Mouse (Mus musculus): ENCODE results near the gene Wdr75. TPM values are rescaled to one million over a fixed set of nuclear protein-coding genes. Genes with fewer than 3 reads are reported as not detected.

Wdr75 gene
- polyA plus RNA-seq, 1 experiment, result 25.2 TPM

- H3K79me2 ChIP-seq (ENCODE audit: control insufficient read depth, insufficient read depth), result no peaks in the 10 kb centered on the region
These were observed 24.9 kb upstream of the Wdr75 start for GRCm38 (mm10) chr1:45770051-45770450.

DNA sequence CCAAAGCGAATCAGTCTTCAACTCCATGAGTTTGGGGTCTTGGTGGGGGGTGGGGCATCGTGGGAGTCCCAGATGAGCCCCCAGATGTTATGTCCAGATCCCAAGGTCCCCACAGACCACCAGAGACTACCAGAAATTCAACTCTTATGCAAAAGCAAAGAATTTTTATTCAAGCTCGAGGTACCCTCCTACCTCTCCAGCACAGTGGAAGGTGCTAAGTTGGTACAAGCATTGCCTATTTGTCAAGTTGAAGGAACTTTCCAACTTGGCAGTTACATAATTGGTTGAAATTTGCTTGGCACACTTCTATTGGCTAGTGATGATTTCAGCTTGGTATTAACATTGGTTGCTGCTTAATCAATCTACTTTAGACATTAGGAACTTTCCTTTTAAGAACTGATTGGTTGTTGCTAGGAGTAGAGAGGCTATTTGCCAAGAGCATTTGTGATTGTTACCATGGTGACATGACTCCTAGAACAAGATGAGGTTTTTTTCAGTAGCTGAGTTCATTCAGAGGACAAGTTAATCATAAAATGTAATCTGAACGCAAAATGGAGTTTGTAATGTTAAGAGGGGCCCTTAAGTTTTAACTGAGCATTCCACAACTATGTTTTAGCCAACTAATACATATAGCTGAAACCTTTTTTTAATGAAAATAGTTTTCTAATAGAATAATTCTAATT, 14.2 kb upstream of the Wdr75 start:
- H3K27me3 ChIP-seq (ENCODE audit: control insufficient read depth, insufficient read depth, insufficient read length), result no peaks in the 10 kb centered on the region
- no peak overlapping the region for H3K4me2 ChIP-seq (ENCODE audit: low read depth)
- TF ChIP-seq MYOD1 (IDR thresholded peaks at IDR 0.05; ENCODE audit: control insufficient read depth in 1 of 3, insufficient read length in 2 of 3, low read depth in 2 of 3) (no peak), TCF3 (IDR thresholded peaks at IDR 0.05; ENCODE audit: insufficient read length, low read depth) (no peak), TCF12 (IDR thresholded peaks at IDR 0.05; ENCODE audit: insufficient read depth, poor library complexity, severe bottlenecking) (no peak), POLR2AphosphoS2 (IDR thresholded peaks at IDR 0.05; ENCODE audit: insufficient read length, low read depth) (no peak), CEBPB (IDR thresholded peaks at IDR 0.05; ENCODE audit: insufficient read depth, poor library complexity, severe bottlenecking) (no peak), USF1 (IDR thresholded peaks at IDR 0.05; ENCODE audit: low read depth) (no peak), MAX (IDR thresholded peaks at IDR 0.05; ENCODE audit: low read depth) (no peak), SRF (IDR thresholded peaks at IDR 0.05; ENCODE audit: control insufficient read depth, insufficient read length, low read depth) (no peak), REST (IDR thresholded peaks at IDR 0.05; ENCODE audit: insufficient read depth, insufficient read length) (no peak), POLR2A (IDR thresholded peaks at IDR 0.05; ENCODE audit: insufficient read length, low read depth) (no peak), MYOG (IDR thresholded peaks at IDR 0.05; ENCODE audit: control insufficient read depth in 1 of 3, insufficient read depth in 1 of 3, insufficient read length in 2 of 3, low read depth in 2 of 3) (no peak), E2F4 (IDR thresholded peaks at IDR 0.05; ENCODE audit: insufficient read depth) (no peak)
- H3K79me2 ChIP-seq (ENCODE audit: control insufficient read depth, insufficient read depth), result no peaks in the 10 kb centered on the region
- no peak overlapping the region for H3ac ChIP-seq (ENCODE audit: control insufficient read depth, insufficient read length)
- no peak overlapping the region for H3K4me3 ChIP-seq
- H3K36me3 ChIP-seq (ENCODE audit: control insufficient read depth, insufficient read depth), result no peaks in the 10 kb centered on the region

More at GRCm38 (mm10) chr1:45770051-45770450, 24.9 kb upstream of the Wdr75 start:
- Histone ChIP-seq H3K27me3 (ENCODE audit: control insufficient read depth, insufficient read depth, insufficient read length) (no peaks in the 10 kb centered on the region), H3K36me3 (ENCODE audit: control insufficient read depth, insufficient read depth) (no peaks in the 10 kb centered on the region), H3ac (ENCODE audit: control insufficient read depth, insufficient read length) (no peak overlapping the region), H3K4me2 (ENCODE audit: low read depth) (no peak overlapping the region), H3K4me3 (no peak overlapping the region)
- no peak for TF ChIP-seq MAX (IDR thresholded peaks at IDR 0.05; ENCODE audit: low read depth)
- no peak for TF ChIP-seq MYOD1 (IDR thresholded peaks at IDR 0.05; ENCODE audit: control insufficient read depth in 1 of 3, insufficient read length in 2 of 3, low read depth in 2 of 3)
- TF ChIP-seq CEBPB (IDR thresholded peaks at IDR 0.05; ENCODE audit: insufficient read depth, poor library complexity, severe bottlenecking), result no peak
- no peak for TF ChIP-seq E2F4 (IDR thresholded peaks at IDR 0.05; ENCODE audit: insufficient read depth)

DNA sequence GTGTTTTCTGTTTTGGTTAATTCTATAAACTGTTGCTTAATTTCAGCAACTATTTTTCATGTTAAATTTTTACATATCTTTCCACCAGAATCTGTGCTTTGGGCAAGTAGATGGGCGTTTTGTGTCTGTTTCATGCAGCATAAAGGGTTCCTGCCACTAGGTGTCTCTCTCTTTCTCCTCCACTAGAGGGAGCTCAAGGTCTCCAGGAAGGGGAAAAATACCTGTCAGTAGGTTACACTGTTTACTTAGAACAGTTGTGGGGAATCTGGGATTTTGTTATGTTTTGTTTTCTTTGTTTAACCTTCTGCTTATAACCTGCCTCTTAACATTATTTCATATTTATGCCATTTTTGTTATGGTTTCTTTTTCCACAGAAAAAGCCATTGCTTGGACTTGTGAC, 21.9 kb downstream of the Wdr75 start:
- no peak overlapping the region for H3ac ChIP-seq (ENCODE audit: control insufficient read depth, insufficient read length)
- no peaks in the 10 kb centered on the region for H3K79me2 ChIP-seq (ENCODE audit: control insufficient read depth, insufficient read depth)
- H3K4me3 ChIP-seq, result no peak overlapping the region
- H3K27me3 ChIP-seq (ENCODE audit: control insufficient read depth, insufficient read depth, insufficient read length), result no peaks in the 10 kb centered on the region
- peaks cover 81% of the 10 kb centered on the region for H3K36me3 ChIP-seq (ENCODE audit: control insufficient read depth, insufficient read depth)
- H3K4me2 ChIP-seq (ENCODE audit: low read depth), result no peak overlapping the region
- TF ChIP-seq POLR2A (IDR thresholded peaks at IDR 0.05; ENCODE audit: insufficient read length, low read depth) (no peak), POLR2AphosphoS2 (IDR thresholded peaks at IDR 0.05; ENCODE audit: insufficient read length, low read depth) (no peak), MAX (IDR thresholded peaks at IDR 0.05; ENCODE audit: low read depth) (no peak), MYOD1 (IDR thresholded peaks at IDR 0.05; ENCODE audit: control insufficient read depth in 1 of 3, insufficient read length in 2 of 3, low read depth in 2 of 3) (no peak), E2F4 (IDR thresholded peaks at IDR 0.05; ENCODE audit: insufficient read depth) (no peak), TCF3 (IDR thresholded peaks at IDR 0.05; ENCODE audit: insufficient read length, low read depth) (no peak), USF1 (IDR thresholded peaks at IDR 0.05; ENCODE audit: low read depth) (no peak), CEBPB (IDR thresholded peaks at IDR 0.05; ENCODE audit: insufficient read depth, poor library complexity, severe bottlenecking) (no peak), MYOG (IDR thresholded peaks at IDR 0.05; ENCODE audit: control insufficient read depth in 1 of 3, insufficient read depth in 1 of 3, insufficient read length in 2 of 3, low read depth in 2 of 3) (no peak), SRF (IDR thresholded peaks at IDR 0.05; ENCODE audit: control insufficient read depth, insufficient read length, low read depth) (no peak), REST (IDR thresholded peaks at IDR 0.05; ENCODE audit: insufficient read depth, insufficient read length) (no peak), TCF12 (IDR thresholded peaks at IDR 0.05; ENCODE audit: insufficient read depth, poor library complexity, severe bottlenecking) (no peak)

GRCm38 (mm10) chr1:45818564-45818963, 23.6 kb downstream of the Wdr75 start:
- H3K27me3 ChIP-seq (ENCODE audit: control insufficient read depth, insufficient read depth, insufficient read length), result no peaks in the 10 kb centered on the region

DNA sequence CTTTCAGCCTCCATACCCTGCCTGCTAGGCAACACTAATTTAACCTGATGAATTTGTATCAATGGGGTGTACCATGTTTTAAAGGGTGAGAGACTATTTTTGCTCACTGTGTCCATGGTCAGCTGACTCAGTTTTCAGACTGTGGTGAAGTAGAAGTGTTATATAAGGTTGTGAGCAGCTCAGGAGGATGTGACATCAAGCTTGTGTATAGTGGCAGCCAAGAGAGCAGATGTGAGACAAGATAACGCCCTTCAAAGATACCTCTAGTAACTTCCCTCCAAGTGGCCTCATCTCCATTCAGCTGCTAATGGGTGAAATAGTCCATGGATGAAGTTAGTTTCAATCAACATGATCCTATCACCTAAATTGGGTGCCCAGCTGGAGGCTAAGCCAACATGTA, 29.5 kb downstream of the Wdr75 start:
- H3K27me3 ChIP-seq (ENCODE audit: control insufficient read depth, insufficient read depth, insufficient read length), result no peaks in the 10 kb centered on the region
- peaks cover 41% of the 10 kb centered on the region for H3K36me3 ChIP-seq (ENCODE audit: control insufficient read depth, insufficient read depth)
- H3K4me2 ChIP-seq (ENCODE audit: low read depth), result no peak overlapping the region
- no peak overlapping the region for H3ac ChIP-seq (ENCODE audit: control insufficient read depth, insufficient read length)
- no peaks in the 10 kb centered on the region for H3K79me2 ChIP-seq (ENCODE audit: control insufficient read depth, insufficient read depth)
- TF ChIP-seq REST (IDR thresholded peaks at IDR 0.05; ENCODE audit: insufficient read depth, insufficient read length) (no peak), USF1 (IDR thresholded peaks at IDR 0.05; ENCODE audit: low read depth) (no peak), CEBPB (IDR thresholded peaks at IDR 0.05; ENCODE audit: insufficient read depth, poor library complexity, severe bottlenecking) (no peak), TCF3 (IDR thresholded peaks at IDR 0.05; ENCODE audit: insufficient read length, low read depth) (no peak), POLR2AphosphoS2 (IDR thresholded peaks at IDR 0.05; ENCODE audit: insufficient read length, low read depth) (no peak), MAX (IDR thresholded peaks at IDR 0.05; ENCODE audit: low read depth) (no peak), E2F4 (IDR thresholded peaks at IDR 0.05; ENCODE audit: insufficient read depth) (no peak), SRF (IDR thresholded peaks at IDR 0.05; ENCODE audit: control insufficient read depth, insufficient read length, low read depth) (no peak), MYOG (IDR thresholded peaks at IDR 0.05; ENCODE audit: control insufficient read depth in 1 of 3, insufficient read depth in 1 of 3, insufficient read length in 2 of 3, low read depth in 2 of 3) (no peak), MYOD1 (IDR thresholded peaks at IDR 0.05; ENCODE audit: control insufficient read depth in 1 of 3, insufficient read length in 2 of 3, low read depth in 2 of 3) (no peak)
- H3K4me3 ChIP-seq, result no peak overlapping the region

More at GRCm38 (mm10) chr1:45818564-45818963, 23.6 kb downstream of the Wdr75 start:
- H3K4me3 ChIP-seq, result no peak overlapping the region
- no peak overlapping the region for H3ac ChIP-seq (ENCODE audit: control insufficient read depth, insufficient read length)
- no peak overlapping the region for H3K4me2 ChIP-seq (ENCODE audit: low read depth)
- H3K79me2 ChIP-seq (ENCODE audit: control insufficient read depth, insufficient read depth), result no peaks in the 10 kb centered on the region
- no peak for TF ChIP-seq POLR2A (IDR thresholded peaks at IDR 0.05; ENCODE audit: insufficient read length, low read depth)
- H3K36me3 ChIP-seq (ENCODE audit: control insufficient read depth, insufficient read depth), result peaks cover 78% of the 10 kb centered on the region
